Mouse (Mus musculus) ovary, postnatal 10 days (tissue): ENCODE results near the gene Rap1b.

Experiments
- DNase-seq: peaks from one replicate; pipeline ENCODE4 v3.0.0; 2022; ENCODE audit warnings: low spot score

Gene Rap1b

GRCm38 (mm10) chr10:117770286-117771130 is 75.3 kb downstream of the Rap1b start:
- DNase-seq: no peak

GRCm38 (mm10) chr10:117769541-117770285 is 76.1 kb downstream of the Rap1b start:
- DNase-seq: no peak

DNA sequence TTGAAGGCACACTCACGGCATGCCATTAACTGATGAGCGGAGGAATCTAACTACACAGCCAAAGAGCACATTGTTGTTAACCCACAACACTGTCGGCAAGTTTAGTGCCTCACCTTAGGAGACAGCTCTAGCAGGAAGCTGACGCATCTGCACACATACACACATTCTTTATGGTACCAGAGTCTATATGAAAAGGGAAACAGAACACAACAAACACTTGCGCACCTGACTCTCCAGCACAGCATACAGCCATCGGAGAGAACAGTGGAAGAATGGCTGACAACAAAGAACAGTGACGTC is 77.7 kb downstream of the Rap1b start:
- DNase-seq: no peak

DNA sequence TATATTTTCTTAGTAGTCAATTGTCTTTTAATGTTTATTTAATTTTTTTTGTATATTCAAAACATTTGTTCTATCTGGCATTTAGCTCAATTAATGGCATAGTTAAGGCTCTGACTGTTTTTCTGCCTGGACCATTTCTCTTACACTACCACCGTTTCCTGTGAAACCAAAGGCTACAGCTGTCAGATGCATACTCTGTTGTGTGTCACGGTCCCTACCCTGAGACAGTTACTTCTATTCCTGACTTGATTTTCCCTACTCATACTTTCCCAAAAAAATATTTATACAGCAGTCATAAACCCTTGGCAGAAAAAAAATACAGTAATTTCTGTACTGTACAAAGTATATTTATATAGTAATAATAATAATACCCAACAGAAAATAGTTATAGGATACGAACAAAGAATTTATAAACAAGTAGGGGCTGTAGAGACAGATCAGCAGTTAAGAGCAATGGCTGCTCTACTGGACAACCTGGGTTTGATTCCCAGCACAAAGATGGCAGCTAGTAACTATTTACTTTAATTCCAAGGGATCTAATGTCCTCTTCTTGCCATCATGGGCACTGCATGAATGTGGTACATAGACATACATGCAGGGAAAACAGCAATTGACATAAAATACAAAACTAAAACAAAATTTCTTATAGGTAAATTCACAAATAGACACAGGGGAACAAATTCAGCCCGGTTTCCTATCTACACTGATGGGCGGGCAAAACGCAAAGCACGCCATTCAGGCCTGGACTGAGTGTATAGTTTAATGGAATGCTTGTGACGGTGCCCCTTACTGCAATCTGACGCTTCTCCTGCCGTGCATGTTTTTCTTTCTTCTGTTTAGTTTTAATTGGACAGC is 78.3 kb downstream of the Rap1b start:
- DNase-seq: no peak

DNA sequence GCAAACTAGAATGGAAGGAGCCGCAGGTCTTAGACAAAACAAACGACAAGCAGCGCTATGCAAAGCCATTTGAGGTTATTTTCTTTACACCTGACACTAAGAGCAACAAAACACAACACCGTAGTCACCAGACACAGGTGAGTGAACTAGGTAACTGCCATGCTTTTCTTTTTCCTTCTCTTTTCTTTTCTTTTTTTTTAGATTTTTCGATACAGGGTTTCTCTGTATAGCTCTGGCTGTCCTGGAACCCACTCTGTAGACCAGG is 79.0 kb downstream of the Rap1b start:
- DNase-seq: no peak

GRCm38 (mm10) chr10:117766111-117766895 is 79.5 kb downstream of the Rap1b start:
- DNase-seq: no peak

DNA sequence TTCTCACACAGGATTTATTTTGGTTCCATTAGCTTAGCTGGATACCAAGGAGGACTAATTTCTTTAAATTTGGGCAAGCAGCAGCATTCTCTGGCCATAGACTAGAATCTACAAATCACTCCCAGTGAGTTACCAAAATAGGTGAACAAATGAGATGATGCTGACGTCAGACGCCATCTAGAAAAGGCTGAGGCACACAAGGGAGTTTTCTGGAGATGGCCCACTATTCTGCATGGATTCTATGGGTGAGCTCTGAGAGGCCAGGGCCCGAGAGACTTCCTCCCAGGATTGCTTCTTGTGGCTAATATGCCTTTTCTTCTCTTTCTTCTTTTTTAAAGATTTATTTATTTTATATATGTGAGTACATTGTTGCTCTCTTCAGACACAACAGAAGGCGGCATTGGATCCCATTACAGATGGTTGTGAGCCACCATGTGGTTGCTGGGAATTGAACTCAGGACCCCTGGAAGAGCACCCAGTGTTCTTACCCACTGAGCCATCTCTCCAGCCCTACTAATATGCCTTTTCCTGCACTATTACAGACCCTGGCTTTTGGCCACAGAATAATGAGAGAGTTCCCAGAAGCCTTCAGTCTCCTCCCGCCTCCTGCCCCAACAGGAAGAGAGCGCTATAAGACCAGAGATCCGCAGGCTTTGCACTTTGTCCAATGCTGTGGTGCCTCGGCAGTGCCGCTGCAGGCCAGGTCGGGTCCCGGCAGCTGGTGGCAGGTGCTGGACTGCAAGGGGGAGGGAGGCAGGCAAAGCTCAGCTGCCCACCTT is 80.5 kb downstream of the Rap1b start:
- no peak for DNase-seq

GRCm38 (mm10) chr10:117764598-117764997 is 81.2 kb downstream of the Rap1b start:
- no peak for DNase-seq
